Mouse (Mus musculus) testis, adult 2 months (tissue): ENCODE results near the gene Gdf15.

ENCODE experiments used
- CTCF ChIP-seq: fragments of 200-500 bp; IDR thresholded peaks from 2 replicates; pipeline ENCODE4 v1.5.1; 2012; ENCODE audit warnings: low read depth, mild to moderate bottlenecking, inconsistent platforms, low read length, moderate library complexity; ENCODE audit not compliant: control insufficient read depth, insufficient read depth, insufficient replicate concordance
- POLR2A ChIP-seq: fragments of 200-500 bp; IDR thresholded peaks from 2 replicates; pipeline ENCODE4 v1.6.1; 2012; ENCODE audit warnings: low read depth, mild to moderate bottlenecking, inconsistent platforms, low read length, moderate library complexity; ENCODE audit not compliant: control insufficient read depth

DNA sequence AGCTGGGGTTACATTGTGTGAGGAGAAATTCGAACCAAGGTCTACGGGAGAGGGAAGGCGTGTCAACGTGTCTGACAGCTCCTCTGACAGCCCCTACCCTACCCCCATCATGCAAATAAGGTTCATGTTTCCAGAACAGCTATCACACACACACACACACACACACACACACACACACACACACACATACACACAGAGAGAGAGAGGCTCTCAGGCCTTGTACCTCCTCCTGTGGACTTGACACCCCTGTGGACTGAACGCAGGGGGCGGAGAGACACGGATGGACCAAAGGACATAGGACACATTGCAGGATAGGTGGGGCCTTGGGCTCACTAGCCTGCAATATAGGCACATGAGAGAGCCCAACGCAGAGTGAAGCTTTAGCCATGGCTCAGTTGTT, 4.6 kb upstream of the Gdf15 start:
- TF ChIP-seq CTCF (no peak), POLR2A (no peak)
